ENCODE assay signal across 8 mouse cellular contexts in genomic region chr13:38036343-38037043, GRCm38 (mm10). TPM values are rescaled to one million over a fixed set of nuclear protein-coding genes. Genes with fewer than 3 reads are reported as not detected.
A peak's percentile ranks its signal among the peaks of the same experiment; 100 is the strongest.
DNase-seq lines count a peak whose midpoint lies in the region; ATAC-seq and TF ChIP-seq lines count a peak whose summit lies in the region.

Riok1 (plus strand) TSS chr13:38036995.

- H3K9ac ChIP-seq in forebrain, embryonic 16.5 days (replicated peaks; ENCODE audit: low read depth, low read length): peak within 1 kb of the TSS; percentile 90
- peak within 1 kb of the TSS; percentile 75 for H3K9ac ChIP-seq in kidney, embryonic 15.5 days
- peak within 1 kb of the TSS; percentile 96 for H3K9ac ChIP-seq in liver, postnatal 0 days (replicated peaks)

- WGBS in forebrain, embryonic 16.5 days: 12% methylated on average over 37 of the region's 37 CpGs
- WGBS in kidney, embryonic 15.5 days: 10% methylated on average over 37 of the region's 37 CpGs
- 4% methylated on average over 37 of the region's 37 CpGs for WGBS in liver, postnatal 0 days (ENCODE audit: insufficient replicate concordance)
- WGBS in olfactory bulb, adult 2 months: 12% methylated on average over 37 of the region's 37 CpGs

- no peak for DNase-seq in cerebellum, postnatal 4 days (ENCODE audit: low spot score in 2 of 2)
- DNase-seq in CD4-positive, CD25-positive, alpha-beta regulatory T cell, adult 2 months (ENCODE audit: low read depth, low spot score): peak; percentile 25
- DNase-seq in c-Kit-positive CD71-positive TER-119-negative erythroid progenitor cells, embryonic 14.5 days (ENCODE audit: low read depth): peak; percentile 27
- peak; percentile 19 for DNase-seq in liver, postnatal 0 days

- peaks cover 20% of the 10 kb centered on the region for H3K4me1 ChIP-seq in forebrain, embryonic 16.5 days (replicated peaks; ENCODE audit: control insufficient read depth, insufficient read depth, low read length)
- peaks cover 22% of the 10 kb centered on the region for H3K4me1 ChIP-seq in kidney, embryonic 15.5 days
- H3K4me1 ChIP-seq in liver, postnatal 0 days (ENCODE audit: insufficient read depth): peaks cover 22% of the 10 kb centered on the region
- H3K4me1 ChIP-seq in olfactory bulb, adult 2 months (ENCODE audit: control insufficient read depth, insufficient read depth, low read length): peaks cover 7% of the 10 kb centered on the region

- H3K36me3 ChIP-seq in forebrain, embryonic 16.5 days (ENCODE audit: control insufficient read depth, insufficient read depth): peaks cover 8% of the 10 kb centered on the region
- H3K36me3 ChIP-seq in kidney, embryonic 15.5 days: peaks cover 27% of the 10 kb centered on the region
- peaks cover 18% of the 10 kb centered on the region for H3K36me3 ChIP-seq in liver, postnatal 0 days (replicated peaks; ENCODE audit: insufficient read depth, low read length)

- peak within 1 kb of the TSS; percentile 82 for H3K27ac ChIP-seq in forebrain, embryonic 16.5 days (ENCODE audit: low read length)
- peak within 1 kb of the TSS; percentile 86 for H3K27ac ChIP-seq in kidney, embryonic 15.5 days
- H3K27ac ChIP-seq in liver, postnatal 0 days (ENCODE audit: low read depth): peak within 1 kb of the TSS; percentile 93
- H3K27ac ChIP-seq in olfactory bulb, adult 2 months (ENCODE audit: insufficient read depth, low read depth, low read length): peak within 1 kb of the TSS; percentile 8; the same call in 1 of the 2 replicates

- peak; percentile 67 for ATAC-seq in cerebellum, adult (ENCODE audit: insufficient number of reproducible peaks, low FRiP score, low TSS enrichment)
- ATAC-seq in forebrain, embryonic 16.5 days: no peak
- no peak for ATAC-seq in kidney, embryonic 15.5 days (replicated peaks; ENCODE audit: low FRiP score)
- peak; percentile 75 for ATAC-seq in liver, postnatal 0 days

- no peaks in the 10 kb centered on the region for H3K9me3 ChIP-seq in forebrain, embryonic 16.5 days (ENCODE audit: control insufficient read depth, low read length)
- no peaks in the 10 kb centered on the region for H3K9me3 ChIP-seq in kidney, embryonic 15.5 days (replicated peaks)
- H3K9me3 ChIP-seq in liver, postnatal 0 days (ENCODE audit: low read length): no peaks in the 10 kb centered on the region

- no peak for TF ChIP-seq POLR2A in olfactory bulb, adult 2 months (IDR thresholded peaks at IDR 0.05; ENCODE audit: insufficient read depth, low read depth, low read length)

- TF ChIP-seq EP300 in liver, postnatal 0 days (IDR thresholded peaks at IDR 0.05; ENCODE audit: low read depth): no peak

- TF ChIP-seq CTCF in liver, postnatal 0 days (IDR thresholded peaks at IDR 0.05; ENCODE audit: low read depth): no peak
- no peak for TF ChIP-seq CTCF in olfactory bulb, adult 2 months (IDR thresholded peaks at IDR 0.05; ENCODE audit: insufficient read depth, low read depth, low read length)

- peak within 1 kb of the TSS; percentile 82 for H3K4me3 ChIP-seq in forebrain, embryonic 16.5 days (replicated peaks; ENCODE audit: low read length)
- peak within 1 kb of the TSS; percentile 75 for H3K4me3 ChIP-seq in kidney, embryonic 15.5 days (replicated peaks)
- peak within 1 kb of the TSS; percentile 95 for H3K4me3 ChIP-seq in liver, postnatal 0 days (ENCODE audit: low read depth, low read length)
- H3K4me3 ChIP-seq in olfactory bulb, adult 2 months (ENCODE audit: insufficient read depth, low read depth, low read length): peak within 1 kb of the TSS; percentile 91

- H3K27me3 ChIP-seq in forebrain, embryonic 16.5 days (replicated peaks; ENCODE audit: control insufficient read depth, insufficient read depth, low read length): no peaks in the 10 kb centered on the region
- no peaks in the 10 kb centered on the region for H3K27me3 ChIP-seq in kidney, embryonic 15.5 days
- no peaks in the 10 kb centered on the region for H3K27me3 ChIP-seq in liver, postnatal 0 days (ENCODE audit: insufficient read depth, low read length)

- peak within 1 kb of the TSS; percentile 89 for H3K4me2 ChIP-seq in forebrain, embryonic 16.5 days (ENCODE audit: low read length)
- H3K4me2 ChIP-seq in kidney, embryonic 15.5 days: peak within 1 kb of the TSS; percentile 90
- H3K4me2 ChIP-seq in liver, postnatal 0 days (ENCODE audit: low read depth, low read length): peak within 1 kb of the TSS; percentile 95

RNA-seq across cellular contexts. Expression of gene Riok1, which starts in this region (rescaled TPM):
- polyA plus RNA-seq in forebrain, embryonic 16.5 days (2015; fragmentation: Nextera tagmentation; extraction: Ambion mirVana): 54.5 and 60.5 TPM in 2 replicates
- polyA plus RNA-seq in kidney, embryonic 15.5 days (2015; fragmentation: Nextera tagmentation; extraction: Ambion mirVana): 54.7 and 59.9 TPM in 2 replicates
- polyA plus RNA-seq in liver, postnatal 0 days (2015; fragmentation: Nextera tagmentation; extraction: Ambion mirVana): 13.4 and 14.6 TPM in 2 replicates
- polyA plus RNA-seq in olfactory bulb, adult 2 months (2012; ENCODE audit: insufficient read depth, insufficient read length, low replicate concordance, missing spikeins): not detected in 2 replicates

Comparison
In these comparisons a context has a peak if more than half of its experiments do, and no peak if none do; other contexts are left out.
1. RNA of gene Riok1 (polyA plus RNA-seq): 54.5 to 60.5 TPM in forebrain, embryonic 16.5 days, 54.7 to 59.9 TPM in kidney, embryonic 15.5 days and 13.4 to 14.6 TPM in liver, postnatal 0 days; not detected in olfactory bulb, adult 2 months; every median in the first group is over 10 times any median in the second.
2. ATAC-seq: peak in cerebellum, adult (single experiment) and liver, postnatal 0 days (single experiment); none in forebrain, embryonic 16.5 days (single experiment) and kidney, embryonic 15.5 days (single experiment).
3. DNase-seq: peak in CD4-positive, CD25-positive, alpha-beta regulatory T cell, adult 2 months (single experiment), c-Kit-positive CD71-positive TER-119-negative erythroid progenitor cells, embryonic 14.5 days (single experiment) and liver, postnatal 0 days (single experiment); none in cerebellum, postnatal 4 days (0 of 2).
4. H3K27ac ChIP-seq: peak in every context shown above with its lines; median percentile 93 in liver, postnatal 0 days; 86 in kidney, embryonic 15.5 days; 82 in forebrain, embryonic 16.5 days; 8 in olfactory bulb, adult 2 months.
5. Peak in every context shown above with its lines, with median percentiles within 50 percentile points of each other: H3K4me2 ChIP-seq, H3K4me3 ChIP-seq and H3K9ac ChIP-seq.